Mouse (Mus musculus) frontal cortex, postnatal 25 days (tissue): ENCODE measurements at regions not wholly inside any gene's neighbourhood (a gene's known extent, or its start where the extent isn't known, plus 50 kb on each side); places are given as distances from the start of the nearest gene placed in this dataset.

Experiments used
- DNase-seq, 2 experiments: peaks; one replicate each; pipeline ENCODE4 v3.0.0; 2022; ENCODE audit warnings: low spot score in 2 of 2

DNA sequence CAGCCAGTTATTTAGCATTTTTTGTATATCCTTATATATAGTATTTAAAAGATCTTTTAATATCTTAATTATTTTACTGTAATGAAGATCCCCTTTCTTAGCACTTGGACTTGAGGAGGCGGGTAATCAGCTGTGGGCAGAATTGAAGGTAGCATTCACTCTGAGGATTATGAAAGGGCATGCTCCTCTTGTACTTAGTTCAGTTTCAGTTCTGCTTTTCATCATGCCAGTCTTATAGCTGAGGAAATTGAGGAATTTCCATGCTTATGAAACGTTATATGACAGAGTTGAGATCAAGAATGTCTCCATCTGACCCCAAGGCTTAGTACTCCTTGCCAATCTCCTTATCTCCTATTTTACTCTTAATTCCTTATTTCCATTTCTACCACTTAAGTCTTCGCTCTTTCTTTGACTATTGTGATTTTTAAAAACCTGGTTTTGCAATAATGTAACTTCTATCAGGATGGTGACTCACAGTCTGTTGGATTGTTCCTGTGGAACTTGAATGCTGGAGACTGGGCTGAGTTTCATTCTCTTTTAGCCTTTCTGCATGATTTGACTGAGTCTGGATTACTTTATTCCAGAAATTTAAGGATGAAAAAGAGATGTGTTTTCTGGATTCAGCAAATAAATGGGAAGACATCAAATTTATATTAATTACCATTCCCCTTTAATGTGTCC lies 133.6 kb downstream of the Papss1 start:
- no peak for DNase-seq

GRCm38 (mm10) chr3:131703134-131703533 lies 138.6 kb downstream of the Papss1 start:
- no peak for DNase-seq

GRCm38 (mm10) chr3:131713532-131713931 lies 149.0 kb downstream of the Papss1 start:
- no peak for DNase-seq

DNA sequence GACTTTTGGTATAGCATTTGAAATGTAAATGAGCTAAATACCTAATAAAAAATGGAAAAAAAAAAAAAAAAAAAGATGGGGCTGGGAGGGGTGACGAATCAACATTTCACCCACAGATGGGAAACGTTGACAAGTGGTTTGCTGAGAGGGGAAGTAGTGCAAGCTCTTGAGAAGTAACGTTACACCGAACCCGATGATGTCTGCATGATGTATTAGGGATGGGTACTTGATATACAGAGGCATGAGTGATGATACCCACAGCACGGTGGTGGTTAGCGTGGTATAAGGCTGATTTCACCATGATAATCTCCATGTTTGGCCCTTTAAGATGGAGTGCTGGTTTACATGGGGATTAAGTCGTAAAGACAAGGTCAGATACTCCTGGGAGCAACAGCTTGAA lies 154.2 kb downstream of the Papss1 start:
- DNase-seq = no peak

GRCm38 (mm10) chr3:131728618-131729017 lies 164.1 kb downstream of the Papss1 start:
- DNase-seq = no peak

DNA sequence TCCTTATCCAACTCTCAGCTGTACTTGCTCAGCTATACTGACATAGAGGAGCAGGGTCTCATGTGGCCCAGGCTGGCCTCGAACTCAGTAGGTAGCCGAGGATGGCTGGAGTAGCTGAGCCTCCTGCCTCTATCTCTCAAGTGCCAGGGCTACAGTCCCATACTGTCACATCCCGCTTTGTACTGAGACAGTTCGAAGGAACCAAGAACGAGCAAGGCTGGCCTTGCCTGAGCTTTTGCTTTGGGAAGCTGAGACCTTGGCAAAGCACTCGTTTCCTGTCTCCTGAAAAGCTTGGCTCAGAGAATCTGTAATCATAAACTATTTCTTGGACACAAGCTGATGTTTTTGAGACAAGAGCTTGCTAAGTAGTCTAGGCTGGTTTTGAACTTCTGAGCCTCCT lies 169.7 kb downstream of the Papss1 start:
- no peak for DNase-seq

DNA sequence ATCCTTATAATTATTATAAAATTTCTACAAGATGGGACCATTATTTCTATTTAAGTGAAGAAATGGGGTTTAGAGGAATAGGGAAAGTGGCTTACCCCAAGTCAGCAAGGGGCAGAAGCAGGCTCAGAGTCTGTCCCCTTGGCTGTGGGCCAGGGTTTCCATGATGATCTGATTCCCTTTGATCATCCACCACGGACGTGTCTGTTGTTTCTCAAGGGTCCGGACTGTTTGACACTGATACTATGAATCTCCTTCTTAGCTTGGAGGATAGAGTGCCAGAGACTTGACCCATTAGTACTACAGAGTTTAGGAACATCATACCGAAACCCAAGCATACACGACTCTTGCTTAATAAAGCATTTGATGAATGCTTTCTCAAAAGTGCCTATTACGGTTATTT lies 172.9 kb downstream of the Papss1 start:
- no peak for DNase-seq

DNA sequence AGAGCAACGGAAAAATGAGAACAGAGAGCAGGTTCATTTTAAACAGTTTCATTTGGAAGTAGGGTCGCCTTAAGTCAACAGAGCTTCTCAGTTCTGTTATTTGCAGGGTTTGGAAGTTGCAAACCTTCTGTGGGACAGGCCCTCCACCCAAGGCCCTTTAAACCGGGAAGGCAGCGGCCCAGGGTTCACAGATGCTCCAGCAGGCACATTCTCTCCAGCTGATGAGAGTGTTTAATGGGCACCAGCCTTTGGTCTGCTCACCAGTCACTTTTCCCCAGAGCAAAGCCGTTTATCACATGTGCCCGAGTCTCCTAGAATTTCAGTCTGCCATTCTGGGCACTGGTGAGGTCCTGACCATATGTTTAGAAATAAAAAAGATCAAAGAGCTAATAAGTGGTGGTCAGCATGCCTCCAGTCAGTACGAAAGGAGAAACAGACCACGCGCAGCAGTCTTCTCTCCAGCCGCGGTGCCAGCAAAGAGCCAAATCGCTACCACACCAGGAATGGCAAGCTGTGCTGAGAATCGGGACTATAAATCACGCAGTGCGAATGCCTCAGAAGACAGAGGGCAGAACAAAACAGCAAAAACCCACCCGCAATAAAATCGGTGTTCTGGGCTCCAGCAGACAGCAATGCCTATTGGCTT lies 173.5 kb downstream of the Papss1 start:
- no peak for DNase-seq

- DNase-seq = no peak
These were observed 191.0 kb downstream of the Papss1 start for GRCm38 (mm10) chr3:131755537-131755936.

DNA sequence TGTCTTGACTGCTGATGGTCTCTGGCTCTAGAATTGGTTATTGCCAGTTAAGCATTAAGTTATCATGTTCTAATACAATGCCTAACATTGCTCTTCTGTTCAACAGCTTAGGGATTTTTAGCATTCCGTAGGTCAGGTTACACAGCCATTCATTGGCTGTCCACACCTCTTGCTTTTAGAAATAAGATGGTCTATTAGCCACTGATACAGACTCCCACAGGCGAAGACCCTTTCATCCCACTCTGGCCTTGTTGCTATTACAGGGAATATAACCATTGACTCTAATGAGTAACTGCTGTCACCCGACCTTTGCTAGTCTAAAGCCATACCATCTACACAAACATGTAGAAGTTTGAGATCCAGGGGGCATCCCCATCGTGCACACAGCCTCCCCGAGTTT lies 191.6 kb downstream of the Papss1 start:
- DNase-seq = no peak

DNA sequence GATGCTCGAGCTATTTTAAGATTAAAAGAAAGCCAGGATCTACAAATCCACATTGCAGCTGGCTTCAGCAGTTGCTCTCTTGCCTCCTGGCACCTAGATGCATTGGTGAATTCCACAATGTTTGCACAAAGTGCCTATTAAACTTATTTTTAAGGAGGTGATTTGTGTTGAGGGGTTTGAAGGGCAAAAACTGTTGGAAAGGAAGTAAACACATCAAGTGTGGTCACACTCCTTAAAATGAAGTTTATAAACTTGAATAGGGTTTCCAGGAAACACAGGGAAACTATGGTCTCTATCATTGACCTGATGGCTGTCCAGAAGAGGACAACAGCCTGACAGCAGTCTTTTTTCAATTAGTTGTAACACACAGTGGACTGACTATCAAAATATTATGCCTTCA lies 205.4 kb downstream of the Papss1 start:
- DNase-seq = no peak

- DNase-seq = no peak
These were observed 205.9 kb downstream of the Papss1 start for GRCm38 (mm10) chr3:131770486-131770885.

- no peak for DNase-seq
These were observed 207.4 kb downstream of the Papss1 start for GRCm38 (mm10) chr3:131771863-131772546.

DNA sequence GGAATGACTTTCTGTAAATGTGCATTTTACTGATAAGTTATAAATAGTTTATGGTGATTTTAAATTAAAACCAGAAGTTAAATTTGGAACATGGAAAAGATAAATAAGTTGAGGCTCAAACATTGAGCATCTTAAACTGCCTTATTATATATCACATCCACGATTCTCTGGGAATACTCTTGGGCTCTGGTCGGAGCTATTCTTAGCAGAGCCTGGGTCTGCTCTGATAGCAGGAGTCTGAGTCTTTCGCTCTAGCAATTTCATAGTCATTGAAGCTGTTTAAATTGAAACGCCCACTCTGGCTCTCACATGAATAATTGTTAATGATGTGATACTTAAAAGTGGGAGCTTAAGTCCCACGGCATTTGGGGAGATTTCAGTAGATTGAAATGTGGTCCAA lies 208.0 kb downstream of the Papss1 start:
- no peak for DNase-seq

DNA sequence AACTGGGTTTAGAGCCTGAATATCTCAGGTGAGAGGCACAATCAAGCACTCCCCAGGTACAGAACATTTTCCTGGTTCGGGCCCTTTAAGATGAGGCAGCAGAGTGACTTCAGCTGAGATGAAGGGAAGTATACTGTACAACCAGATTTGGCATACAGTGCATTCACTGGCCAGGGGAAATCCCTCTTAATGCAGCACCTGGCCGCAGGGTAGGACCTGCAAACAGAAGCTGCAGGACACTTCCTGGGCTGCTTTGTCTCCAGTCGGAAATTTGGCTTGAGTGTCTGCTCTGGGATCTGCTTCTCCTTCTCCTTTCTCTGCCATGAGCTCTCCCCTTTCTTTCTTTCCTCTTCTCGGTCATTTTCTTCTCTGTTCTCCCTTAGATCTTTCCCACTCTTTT lies 210.9 kb downstream of the Papss1 start:
- no peak for DNase-seq

DNA sequence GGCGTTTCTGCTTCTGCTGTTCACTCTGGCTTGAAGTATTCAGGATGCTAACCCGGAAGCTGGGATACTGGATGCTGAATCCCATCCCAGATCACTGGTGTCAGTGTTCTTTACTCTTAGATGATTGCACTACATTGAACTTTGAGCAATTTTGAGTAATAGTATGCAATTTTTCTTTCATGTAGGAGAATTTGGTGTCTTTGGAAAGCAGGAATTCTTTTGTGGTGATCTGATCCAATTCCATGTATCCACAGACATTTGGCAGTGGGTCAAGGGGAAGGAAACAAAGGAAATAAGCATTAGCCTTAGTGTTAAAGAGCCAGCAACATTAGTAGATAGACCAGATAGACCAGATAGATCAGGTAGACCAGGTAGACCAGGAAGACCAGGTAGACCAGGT lies 212.1 kb downstream of the Papss1 start:
- no peak for DNase-seq

DNA sequence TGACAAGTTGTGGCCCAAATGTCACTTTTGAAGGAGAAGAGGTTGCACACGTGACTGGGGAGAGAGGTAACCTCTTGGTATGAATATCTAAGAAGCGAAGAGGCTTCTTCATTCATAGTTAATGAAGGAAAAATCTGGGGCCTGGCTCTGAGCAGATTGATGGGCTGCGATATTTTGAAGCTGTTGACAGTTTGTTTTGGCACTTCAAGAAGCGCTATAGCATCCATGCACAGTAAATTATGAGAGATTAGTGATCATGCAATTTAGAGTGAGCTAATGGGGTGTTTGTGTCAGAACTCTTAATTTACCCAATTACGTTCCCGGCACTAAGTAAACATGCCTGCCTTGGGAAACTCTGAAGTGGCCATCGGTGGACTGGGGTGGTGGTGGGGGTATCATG lies 215.2 kb downstream of the Papss1 start:
- DNase-seq = no peak

DNA sequence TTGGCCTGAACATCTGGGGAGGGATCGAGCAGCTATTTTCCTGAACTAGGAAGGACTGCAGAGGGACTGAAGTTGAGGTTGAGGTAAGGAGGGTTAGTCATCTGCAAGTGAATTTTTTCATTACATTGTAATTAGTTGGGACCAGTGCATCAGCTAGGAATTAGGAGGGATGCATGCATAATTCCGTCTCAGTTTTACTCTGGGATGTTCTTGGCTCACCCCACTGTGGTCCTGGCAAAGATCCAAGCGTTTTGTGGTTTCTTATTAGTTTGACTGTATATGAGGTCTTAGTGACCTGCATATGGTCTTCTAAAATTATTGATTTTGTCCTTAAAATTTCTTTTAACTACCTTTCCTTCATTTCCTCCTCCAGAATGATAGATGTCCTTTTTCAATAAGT lies 221.0 kb downstream of the Papss1 start:
- DNase-seq = no peak

DNA sequence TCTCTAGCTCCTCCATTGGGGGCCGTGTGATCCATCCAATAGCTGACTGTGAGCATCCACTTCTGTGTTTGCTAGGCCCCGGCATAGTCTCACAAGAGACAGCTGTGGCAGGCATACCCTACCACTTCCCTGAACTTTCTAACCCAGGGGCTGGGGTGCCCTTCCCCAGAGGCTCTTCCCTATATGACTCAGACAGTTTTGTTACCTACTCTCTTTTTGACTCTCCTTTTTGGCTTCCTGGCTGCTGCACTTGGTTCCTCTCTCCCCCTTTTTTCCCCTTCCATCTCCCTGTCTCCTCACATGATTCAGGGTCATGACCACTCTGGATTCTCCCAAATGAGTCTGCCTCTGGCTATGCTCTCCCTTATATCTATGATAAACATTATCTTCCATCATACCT lies 223.8 kb downstream of the Papss1 start:
- DNase-seq = no peak

DNA sequence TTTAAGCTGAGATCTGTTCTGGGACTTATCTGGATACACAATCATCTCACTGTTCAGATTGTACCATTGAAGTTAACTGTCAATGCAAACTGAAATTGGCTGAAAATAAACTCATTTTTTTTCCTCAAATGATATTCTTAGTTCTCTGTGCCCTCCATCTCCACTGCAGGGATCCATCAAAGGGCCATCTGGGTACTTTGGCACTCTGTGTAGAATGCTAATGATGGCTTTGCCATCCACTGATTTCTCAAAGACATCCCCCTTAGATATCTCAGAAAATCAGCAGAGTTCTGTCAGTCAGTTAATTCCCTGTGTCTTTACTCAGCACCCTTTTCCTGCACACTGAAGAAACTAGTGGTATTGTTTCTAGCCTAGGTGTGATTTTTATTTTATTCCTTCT lies 224.6 kb downstream of the Papss1 start:
- no peak for DNase-seq

DNA sequence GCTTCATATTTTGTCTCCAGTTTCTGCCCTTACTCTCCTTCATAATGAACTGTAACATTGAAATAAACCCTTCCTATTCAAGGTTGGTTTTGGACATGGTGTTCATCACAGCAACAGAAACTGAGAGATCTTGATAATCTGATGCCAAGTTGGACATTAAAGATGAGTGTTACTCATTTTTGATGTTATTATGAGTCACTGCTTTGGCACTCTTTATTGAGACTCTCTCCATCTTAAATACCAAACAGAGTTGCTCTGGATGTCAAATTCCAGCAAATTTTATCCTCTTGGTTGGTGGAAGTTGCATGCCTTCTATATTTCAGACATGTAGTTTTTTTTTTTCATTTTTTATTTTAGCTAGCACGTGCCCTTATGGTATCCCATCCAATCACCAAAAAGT lies 229.5 kb downstream of the Papss1 start:
- no peak for DNase-seq

DNA sequence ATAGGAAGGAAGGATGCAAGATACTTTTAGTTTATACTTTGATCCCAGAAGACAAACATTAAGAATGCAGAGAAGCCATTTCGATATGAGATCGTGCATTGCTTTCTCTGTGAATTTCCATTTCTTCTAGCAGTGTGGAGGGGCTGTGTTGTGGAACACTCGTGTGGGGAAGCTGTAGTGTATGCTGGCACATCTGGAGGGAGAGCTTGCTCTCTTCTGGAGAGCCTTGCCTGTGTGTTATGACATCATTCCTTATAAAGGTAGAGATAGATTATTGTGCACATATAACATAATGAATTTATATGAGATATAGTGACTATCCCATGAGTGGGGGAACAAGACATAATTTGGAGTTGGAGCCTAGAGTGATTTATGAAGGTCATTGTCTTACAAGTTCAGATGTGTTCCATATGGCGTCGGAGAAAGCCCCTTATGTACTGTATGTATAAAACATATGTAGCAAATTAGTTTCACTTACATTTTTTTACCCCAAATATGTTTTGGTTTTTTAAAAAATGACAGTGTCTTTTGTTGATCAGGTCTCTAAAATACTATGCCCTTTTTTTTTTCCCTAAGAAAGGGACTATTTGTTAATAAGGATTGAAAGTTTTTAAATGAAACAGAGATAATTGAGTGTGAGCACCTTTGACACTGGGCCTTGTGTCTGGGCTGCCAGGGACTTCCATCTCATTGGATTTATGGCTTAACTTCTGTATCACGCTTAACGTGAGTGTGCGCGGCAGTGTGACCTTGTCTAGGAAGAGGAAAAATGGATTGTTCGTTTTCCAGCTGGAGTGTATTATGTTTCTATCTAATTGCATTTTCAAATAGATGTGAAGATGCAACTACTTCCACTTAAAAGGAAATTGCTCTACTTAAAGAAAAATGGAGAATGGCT lies 230.8 kb downstream of the Papss1 start:
- no peak for DNase-seq
